Mouse (Mus musculus) heart, postnatal 36 days (tissue): ENCODE results near the gene Agk. TPM values are rescaled to one million over a fixed set of nuclear protein-coding genes. Genes with fewer than 3 reads are reported as not detected.

Experiments used
- DNase-seq, 2 experiments: peaks; one replicate each; pipeline ENCODE4 v3.0.0; 2021 to 2022
- intact Hi-C: fragments of 180-260 bp; cut with DNase I; formaldehyde crosslinking; loops from one replicate; pipeline ENCODE4 v1.15.1; 2025
- total RNA-seq, 2 experiments: library from RNA; stranded (reverse); gene quantifications; 2 replicates each; pipeline ENCODE4 v1.2.3; 2021

Gene Agk
- total RNA-seq, 2 experiments from 2014 or later: 17.9 to 18.1 TPM

GRCm38 (mm10) chr6:40438936-40439335 lies 114.0 kb downstream of the Agk start, which contains the start of gene Wee2:
TSS of gene Wee2 (plus strand) at chr6:40439088.
- no peak for DNase-seq
- intact Hi-C loops: no loop called here

DNA sequence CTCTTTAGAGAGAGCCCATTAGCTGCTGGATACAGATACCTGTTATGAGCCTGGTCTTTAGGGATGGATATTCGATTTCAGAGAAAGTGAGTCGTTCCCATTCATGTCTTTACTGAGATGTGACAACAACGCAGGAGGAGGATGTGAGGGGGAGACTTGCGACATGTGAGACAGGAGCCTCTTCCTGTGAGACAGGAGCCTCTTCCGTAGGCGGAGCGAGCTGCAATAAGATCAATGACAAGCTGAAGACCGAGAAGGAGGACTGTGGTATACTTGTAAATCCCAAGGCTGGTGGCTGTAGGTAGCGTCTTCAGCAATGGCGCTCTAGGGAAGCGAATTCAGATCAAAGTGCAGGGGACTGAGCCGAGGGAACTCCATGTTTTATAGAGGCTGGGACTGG lies 114.8 kb downstream of the Agk start:
- intact Hi-C loops: no loop called here
- DNase-seq: no peak

- intact Hi-C loops: no loop called here
Observed at GRCm38 (mm10) chr6:40441276-40441675, 116.3 kb downstream of the Agk start.

GRCm38 (mm10) chr6:40441755-40442154 lies 116.8 kb downstream of the Agk start:
- DNase-seq: no peak
- intact Hi-C loops: no loop called here

More at GRCm38 (mm10) chr6:40441276-40441675, 116.3 kb downstream of the Agk start:
- no peak for DNase-seq

- intact Hi-C loops: no loop called here
- no peak for DNase-seq
Observed at GRCm38 (mm10) chr6:40443281-40443928, 118.4 kb downstream of the Agk start.

Other genes with a start within 250 kb of the Agk start
- gene E330009J07Rik, start 111.0 kb downstream of the Agk start, total RNA-seq: 1 to 10 TPM; 3.6 to 4.1 TPM
- gene Wee2, start 113.9 kb downstream of the Agk start, total RNA-seq: not detected
- gene Ssbp1, start 146.2 kb downstream of the Agk start, total RNA-seq: 10 to 100 TPM; 35.6 to 38.0 TPM
- gene Tas2r137, start 166.1 kb downstream of the Agk start, total RNA-seq: not detected
- not detected for gene Tas2r108, start 168.4 kb downstream of the Agk start, total RNA-seq
- not detected for gene Prss37, start 194.3 kb downstream of the Agk start, total RNA-seq
- not detected for gene Olfr461, start 229.9 kb downstream of the Agk start, total RNA-seq
- not detected for gene Olfr460, start 244.3 kb downstream of the Agk start, total RNA-seq